Mouse (Mus musculus) limb, embryonic 14.5 days (tissue): ENCODE data around the gene Timm8a1. TPM values are rescaled to one million over a fixed set of nuclear protein-coding genes. Genes with fewer than 3 reads are reported as not detected.

Experiments
- ATAC-seq: fragments of 200-750 bp; cut with Nextera tagmentation; 2 replicates; pipeline ENCODE4 v1.8.0; 2017; ENCODE audit warnings: low read depth, moderate number of reproducible peaks, moderate TSS enrichment; ENCODE audit not compliant: low FRiP score
- DNase-seq: peaks from one replicate; pipeline ENCODE4 v3.0.0-alpha.2; 2015; ENCODE audit warnings: low spot score
- H3K27ac ChIP-seq: fragments of 300-500 bp; sonication (generic); replicated peaks from 2 replicates; pipeline ENCODE4 v1.5.1; 2014; ENCODE audit warnings: low read depth, mild to moderate bottlenecking, low read length, moderate library complexity, mixed read lengths
- H3K27me3 ChIP-seq: fragments of 300-500 bp; sonication (generic); 2 replicates; pipeline ENCODE4 v1.6.1; 2014; ENCODE audit warnings: low read length, mixed read lengths; ENCODE audit not compliant: control insufficient read depth, insufficient read depth
- H3K36me3 ChIP-seq: fragments of 300-500 bp; sonication (generic); 2 replicates; pipeline ENCODE4 v1.6.1; 2014; ENCODE audit warnings: mild to moderate bottlenecking, low read length, moderate library complexity, mixed read lengths; ENCODE audit not compliant: control insufficient read depth, insufficient read depth
- H3K4me1 ChIP-seq: fragments of 300-500 bp; sonication (generic); 2 replicates; pipeline ENCODE4 v1.6.1; 2014; ENCODE audit warnings: antibody characterized with exemption, low read length, mixed read lengths; ENCODE audit not compliant: control insufficient read depth, insufficient read depth
- H3K4me2 ChIP-seq: fragments of 300-500 bp; sonication (generic); replicated peaks from 2 replicates; pipeline ENCODE4 v1.6.1; 2014; ENCODE audit warnings: low read depth, mild to moderate bottlenecking, low read length, moderate library complexity; ENCODE audit not compliant: severe bottlenecking
- H3K4me3 ChIP-seq: fragments of 300-500 bp; sonication (generic); replicated peaks from 2 replicates; pipeline ENCODE4 v1.5.1; 2014; ENCODE audit warnings: low read length
- H3K9ac ChIP-seq: fragments of 300-500 bp; sonication (generic); 2 replicates; pipeline ENCODE4 v1.6.1; 2014; ENCODE audit warnings: mild to moderate bottlenecking, low read depth, low read length, moderate library complexity; ENCODE audit not compliant: severe bottlenecking
- H3K9me3 ChIP-seq: fragments of 300-500 bp; sonication (generic); 2 replicates; pipeline ENCODE4 v1.6.1; 2016; ENCODE audit warnings: low read length; ENCODE audit not compliant: control insufficient read depth
- POLR2A ChIP-seq: fragments of 200-500 bp; IDR thresholded peaks from 2 replicates; pipeline ENCODE4 v1.8.0; 2012; ENCODE audit warnings: inconsistent platforms, mild to moderate bottlenecking, moderate library complexity, borderline replicate concordance; ENCODE audit not compliant: insufficient read depth, insufficient read length; ENCODE audit errors: extremely low read depth
- WGBS: fragments of 180-500 bp; shearing (Covaris S2); extraction: QIAGEN DNeasy Blood & Tissue Kit; methylation state at CpG from one replicate; pipeline ENCODE4 v1.1.7; 2014; 5-methylcytosine and 5-hydroxymethylcytosine counted together
- polyA plus RNA-seq, 2 experiments: library from polyadenylated mRNA; depleted of rRNA in 1 of 2; stranded (reverse) in 1 of 2; unstranded in 1 of 2; fragments of >200 nt; fragmentation: Nextera tagmentation in 1 of 2; extraction: Ambion mirVana in 1 of 2; gene quantifications; 2 replicates each; pipeline versions ENCODE4 v1.2.1 to v1.2.3; 2012 to 2014

The Timm8a1 gene
- polyA plus RNA-seq, 2 experiments = 16.2 to 67.1 TPM

DNA sequence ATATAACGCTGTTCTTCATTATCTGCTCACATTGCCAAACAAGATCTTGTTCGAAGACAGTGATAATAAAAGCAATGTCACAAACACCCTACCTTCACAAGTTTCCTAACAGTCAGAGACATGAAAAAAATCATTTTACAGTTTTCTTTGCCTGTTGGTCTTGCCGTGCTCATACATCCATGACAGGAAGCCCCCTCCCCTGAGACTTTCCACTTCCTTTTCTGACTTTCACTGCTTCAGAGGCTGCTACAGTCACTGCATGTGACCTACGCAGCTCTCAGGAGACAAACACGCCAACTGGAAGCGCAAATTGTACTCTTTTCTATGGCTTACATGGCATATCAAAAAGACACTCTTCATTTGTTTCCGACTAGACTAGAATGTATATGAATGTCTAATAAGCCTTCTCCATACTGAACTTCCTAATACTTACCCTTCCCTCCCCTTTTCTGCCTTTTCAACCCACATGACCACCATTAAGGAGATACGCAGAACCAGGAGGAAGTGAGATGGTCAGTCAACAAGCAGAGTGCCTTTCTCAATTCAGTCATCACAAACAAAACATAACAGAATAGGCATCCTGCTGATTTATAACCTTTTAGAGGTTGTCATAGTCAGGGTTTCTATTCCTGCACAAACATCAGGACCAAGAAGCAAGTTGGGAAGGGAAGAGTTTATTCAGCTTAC lies 25.0 kb upstream of the Timm8a1 start:
- no peak for TF ChIP-seq POLR2A
- no peak overlapping the region for H3K4me3 ChIP-seq
- DNase-seq (no peak), ATAC-seq (no peak)
- no peak overlapping the region for H3K27ac ChIP-seq
- no peaks in the 10 kb centered on the region for H3K27me3 ChIP-seq
- 81% methylated on average over 8 of the region's 8 CpGs for WGBS
- no peaks in the 10 kb centered on the region for H3K9me3 ChIP-seq
- no peak overlapping the region for H3K4me2 ChIP-seq
- H3K36me3 ChIP-seq = no peaks in the 10 kb centered on the region
- no peak overlapping the region for H3K9ac ChIP-seq
- no peaks in the 10 kb centered on the region for H3K4me1 ChIP-seq

DNA sequence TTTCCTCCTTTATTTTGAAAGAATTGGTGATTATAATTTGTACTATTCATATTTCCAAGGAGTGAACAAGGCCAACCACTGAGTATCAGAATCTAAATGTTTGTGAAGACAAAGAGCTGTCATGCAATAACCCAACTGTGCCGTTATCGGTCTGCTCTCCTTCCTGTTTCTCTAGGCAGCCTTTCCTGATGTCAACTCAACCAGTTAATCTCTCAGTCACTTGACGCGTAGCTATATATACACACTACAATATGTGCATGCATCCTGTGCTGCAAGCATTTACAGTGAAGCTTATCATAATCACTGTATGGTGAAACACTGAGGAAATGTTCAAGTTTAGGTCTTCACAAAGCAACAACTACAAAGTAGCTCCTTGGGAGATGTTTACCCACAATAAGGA lies 22.7 kb upstream of the Timm8a1 start:
- H3K36me3 ChIP-seq = no peaks in the 10 kb centered on the region
- no peak for DNase-seq
- H3K4me3 ChIP-seq = no peak overlapping the region
- no peak for TF ChIP-seq POLR2A
- no peaks in the 10 kb centered on the region for H3K4me1 ChIP-seq
- WGBS = 90% methylated on average over 4 of the region's 4 CpGs
- H3K9ac ChIP-seq = no peak overlapping the region
- no peaks in the 10 kb centered on the region for H3K27me3 ChIP-seq
- H3K27ac ChIP-seq = no peak overlapping the region
- ATAC-seq = no peak
- no peak overlapping the region for H3K4me2 ChIP-seq
- no peaks in the 10 kb centered on the region for H3K9me3 ChIP-seq

DNA sequence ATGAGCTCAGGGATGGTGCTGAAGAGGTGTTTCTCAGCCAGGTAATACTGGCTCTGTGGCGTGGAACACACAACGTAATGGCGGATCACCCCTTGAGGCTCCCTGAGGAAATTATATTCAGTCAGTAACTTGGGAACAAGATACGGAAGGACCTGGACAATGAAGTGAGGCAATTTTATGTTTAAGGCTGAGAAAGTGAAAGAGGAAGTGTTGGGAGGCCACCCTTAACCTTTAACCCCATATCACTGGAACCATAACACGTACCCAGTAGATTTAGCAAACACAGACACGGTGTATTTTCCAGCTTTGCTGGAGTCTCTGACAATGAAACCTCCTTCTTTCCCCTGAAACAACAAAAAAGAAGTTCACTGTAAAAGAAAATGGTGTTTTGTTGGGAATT lies 12.8 kb upstream of the Timm8a1 start:
- H3K4me1 ChIP-seq = no peaks in the 10 kb centered on the region
- WGBS = 77% methylated on average over 6 of the region's 6 CpGs
- DNase-seq (no peak), ATAC-seq (no peak)
- no peaks in the 10 kb centered on the region for H3K36me3 ChIP-seq
- H3K27ac ChIP-seq = no peak overlapping the region
- H3K9me3 ChIP-seq = no peaks in the 10 kb centered on the region
- H3K4me3 ChIP-seq = no peak overlapping the region
- no peak overlapping the region for H3K9ac ChIP-seq
- no peak for TF ChIP-seq POLR2A
- no peaks in the 10 kb centered on the region for H3K27me3 ChIP-seq
- H3K4me2 ChIP-seq = no peak overlapping the region

DNA sequence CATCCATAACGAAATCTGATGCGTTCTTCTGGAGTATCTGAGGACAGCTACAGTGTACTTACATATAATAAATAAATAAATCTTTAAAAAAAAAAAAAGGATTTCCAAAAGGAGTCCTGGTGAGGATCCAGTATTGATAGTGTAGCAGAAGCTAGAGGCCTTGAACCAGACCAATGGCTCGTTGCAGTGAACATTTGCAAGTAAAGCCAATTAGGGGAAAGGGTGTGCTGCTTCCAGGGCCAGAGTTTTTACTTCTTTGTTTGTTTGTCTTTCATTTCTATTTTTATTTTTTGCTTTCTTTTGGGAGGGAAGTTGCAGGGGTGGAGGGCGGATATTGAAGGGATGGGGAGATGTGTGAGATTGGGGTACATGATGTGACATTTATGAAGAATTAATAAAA lies 11.7 kb upstream of the Timm8a1 start:
- no peak overlapping the region for H3K9ac ChIP-seq
- no peak overlapping the region for H3K27ac ChIP-seq
- H3K4me2 ChIP-seq = no peak overlapping the region
- 83% methylated on average over 4 of the region's 4 CpGs for WGBS
- H3K9me3 ChIP-seq = no peaks in the 10 kb centered on the region
- H3K4me3 ChIP-seq = no peak overlapping the region
- no peaks in the 10 kb centered on the region for H3K4me1 ChIP-seq
- H3K27me3 ChIP-seq = no peaks in the 10 kb centered on the region
- DNase-seq = no peak
- ATAC-seq = no peak
- no peak for TF ChIP-seq POLR2A
- H3K36me3 ChIP-seq = no peaks in the 10 kb centered on the region

DNA sequence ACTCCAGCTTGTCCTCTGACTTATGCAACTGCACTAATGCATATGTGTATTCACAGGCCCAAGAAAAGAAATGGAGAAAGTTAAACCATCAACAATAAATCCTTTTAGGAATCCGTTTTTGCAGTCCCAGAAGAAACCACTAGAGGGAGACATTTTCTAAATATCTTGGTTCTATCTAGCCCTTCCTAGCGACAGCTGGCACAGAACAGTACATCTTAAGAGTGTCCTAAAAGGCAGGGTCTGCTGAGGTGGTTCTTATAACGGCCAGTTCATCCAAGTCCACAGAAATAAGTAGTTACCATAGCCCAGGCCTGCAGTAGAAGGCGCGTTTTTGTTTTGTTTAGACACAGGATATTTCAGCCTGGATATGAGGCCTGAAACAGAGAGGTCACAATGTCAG lies 9.2 kb upstream of the Timm8a1 start:
- H3K4me1 ChIP-seq = no peaks in the 10 kb centered on the region
- no peaks in the 10 kb centered on the region for H3K9me3 ChIP-seq
- DNase-seq (peak; percentile 86), ATAC-seq (no peak)
- no peak overlapping the region for H3K4me2 ChIP-seq
- WGBS = 16% methylated on average over 5 of the region's 5 CpGs
- H3K27me3 ChIP-seq = no peaks in the 10 kb centered on the region
- no peak overlapping the region for H3K4me3 ChIP-seq
- H3K27ac ChIP-seq = no peak overlapping the region
- no peak for TF ChIP-seq POLR2A
- no peak overlapping the region for H3K9ac ChIP-seq
- H3K36me3 ChIP-seq = no peaks in the 10 kb centered on the region
